Mouse (Mus musculus) midbrain, embryonic 10.5 days (tissue): ENCODE results near the gene P4ha1. TPM values are rescaled to one million over a fixed set of nuclear protein-coding genes. Genes with fewer than 3 reads are reported as not detected.
"Not testable (repeated sequence)": the region's sequence is repeated elsewhere in the genome, so short reads cannot be mapped to it uniquely, and the experiment has no call there.

Source experiments
- DNase-seq: peaks from one replicate; pipeline ENCODE4 v3.0.0-alpha.2; 2017; ENCODE audit warnings: low spot score
- H3K27ac ChIP-seq: fragments of 300-500 bp; sonication (generic); replicated peaks from 2 replicates; pipeline ENCODE4 v1.5.1; 2016; ENCODE audit warnings: mild to moderate bottlenecking
- H3K27me3 ChIP-seq: fragments of 300-500 bp; sonication (generic); 2 replicates; pipeline ENCODE4 v1.6.1; 2016; ENCODE audit warnings: low read depth, mild to moderate bottlenecking; ENCODE audit not compliant: poor library complexity, severe bottlenecking
- H3K36me3 ChIP-seq: fragments of 300-500 bp; sonication (generic); 2 replicates; pipeline ENCODE4 v1.6.1; 2016; ENCODE audit warnings: mild to moderate bottlenecking, moderate library complexity
- H3K4me1 ChIP-seq: fragments of 300-500 bp; sonication (generic); 2 replicates; pipeline ENCODE4 v1.6.1; 2016
- H3K4me3 ChIP-seq: fragments of 300-500 bp; sonication (generic); 2 replicates; pipeline ENCODE4 v1.5.1; 2016; ENCODE audit warnings: mild to moderate bottlenecking, moderate library complexity
- H3K9me3 ChIP-seq: fragments of 300-500 bp; sonication (generic); replicated peaks from 2 replicates; pipeline ENCODE4 v1.6.1; 2016; ENCODE audit warnings: mild to moderate bottlenecking
- WGBS: fragments of 180-500 bp; shearing (Covaris S2); methylation state at CpG from one replicate; pipeline ENCODE4 v1.1.7; 2016; 5-methylcytosine and 5-hydroxymethylcytosine counted together
- polyA plus RNA-seq: library from polyadenylated mRNA; unstranded; fragments of >200 nt; fragmentation: Nextera tagmentation; extraction: Ambion mirVana; gene quantifications from 2 replicates; pipeline ENCODE4 v1.2.1, GENCODE M21; 2016

The P4ha1 gene
- polyA plus RNA-seq, 1 experiment from 2014 or later = 50.9 TPM

DNA sequence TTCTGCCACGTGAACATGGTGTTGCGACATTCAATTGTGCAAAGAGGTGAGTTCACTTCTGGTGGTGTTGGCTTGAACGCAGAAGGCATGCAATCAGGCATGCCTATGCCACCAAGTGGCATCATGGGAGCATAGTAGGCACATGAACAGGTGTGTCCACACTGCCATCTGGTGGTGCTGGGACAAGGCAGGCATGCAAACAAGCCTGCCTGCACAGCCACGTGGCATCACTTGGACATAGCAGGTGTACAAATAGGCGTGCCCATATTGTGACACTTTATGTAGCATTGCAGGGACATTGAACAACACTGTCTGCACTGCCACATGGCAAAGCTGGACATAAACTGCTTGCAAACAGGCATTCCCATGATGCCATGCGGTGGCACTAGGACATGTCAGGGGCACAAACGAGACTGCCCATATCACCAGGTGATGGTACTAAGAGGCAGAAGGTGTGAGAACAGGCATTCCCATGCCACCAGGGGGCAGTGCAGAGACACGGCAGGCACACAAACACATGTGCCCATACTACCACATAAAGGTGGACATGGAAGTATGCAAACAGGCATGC, 27.8 kb upstream of the P4ha1 start:
- Histone ChIP-seq H3K36me3 (no peaks in the 10 kb centered on the region), H3K27ac (no peak overlapping the region), H3K9me3 (no peaks in the 10 kb centered on the region), H3K4me1 (no peaks in the 10 kb centered on the region), H3K27me3 (no peaks in the 10 kb centered on the region), H3K4me3 (no peak overlapping the region)
- WGBS = 76% methylated on average over 8 of the region's 8 CpGs
- DNase-seq = peak; percentile 59

DNA sequence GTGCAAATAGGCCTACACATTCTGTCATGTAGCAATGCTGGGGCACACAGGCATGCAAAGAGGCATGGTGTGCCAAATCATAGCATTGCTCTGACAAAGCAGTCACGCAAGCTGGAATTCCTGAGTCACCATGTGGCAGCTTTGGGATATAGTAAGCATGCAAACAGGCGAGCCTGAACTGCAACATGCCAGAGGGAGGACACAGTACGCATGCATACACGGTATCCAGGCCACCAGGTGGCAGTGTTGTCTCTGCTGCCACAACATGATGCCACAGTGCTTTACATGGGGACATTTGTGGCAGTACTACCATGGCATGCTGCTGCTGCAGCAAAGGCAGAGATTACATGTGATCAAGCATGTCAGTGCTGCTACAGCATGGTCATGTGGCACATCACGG, 26.8 kb upstream of the P4ha1 start:
- Histone ChIP-seq H3K36me3 (no peaks in the 10 kb centered on the region), H3K4me1 (no peaks in the 10 kb centered on the region), H3K27me3 (no peaks in the 10 kb centered on the region), H3K4me3 (no peak overlapping the region), H3K9me3 (0 out of 2 replicates have a peak, but pooled peaks cover under 1% of the 10 kb centered on the region), H3K27ac (no peak overlapping the region)
- DNase-seq = peak; percentile 78
- WGBS = 35% methylated on average over 5 of the region's 5 CpGs

DNA sequence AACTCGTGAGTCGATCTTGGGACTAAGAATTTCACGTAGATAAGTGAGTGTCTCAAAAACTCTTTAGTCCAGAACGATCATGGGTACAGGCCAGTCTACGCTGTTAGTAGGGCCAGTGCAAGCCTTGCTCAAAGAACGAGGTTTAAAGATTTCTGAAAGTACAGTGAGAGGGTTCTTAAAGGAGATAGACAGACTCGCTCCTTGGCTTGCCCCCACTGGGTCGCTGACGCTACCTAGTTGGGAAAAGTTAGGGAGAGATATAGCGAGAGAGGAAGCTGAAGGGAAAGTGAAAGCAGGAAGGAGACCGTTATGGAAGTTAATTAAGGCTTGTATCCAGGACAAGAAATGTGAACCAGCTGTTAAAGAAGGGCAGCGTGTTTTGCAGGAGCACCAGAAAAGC, 20.4 kb upstream of the P4ha1 start:
- not testable (repeated sequence) for H3K36me3 ChIP-seq, DNase-seq, H3K4me3 ChIP-seq, H3K4me1 ChIP-seq, H3K27ac ChIP-seq, H3K27me3 ChIP-seq
- WGBS = 95% methylated on average over 12 of the region's 12 CpGs
- H3K9me3 ChIP-seq = peaks cover 26% of the 10 kb centered on the region; the same call in 1 of the 2 replicates

DNA sequence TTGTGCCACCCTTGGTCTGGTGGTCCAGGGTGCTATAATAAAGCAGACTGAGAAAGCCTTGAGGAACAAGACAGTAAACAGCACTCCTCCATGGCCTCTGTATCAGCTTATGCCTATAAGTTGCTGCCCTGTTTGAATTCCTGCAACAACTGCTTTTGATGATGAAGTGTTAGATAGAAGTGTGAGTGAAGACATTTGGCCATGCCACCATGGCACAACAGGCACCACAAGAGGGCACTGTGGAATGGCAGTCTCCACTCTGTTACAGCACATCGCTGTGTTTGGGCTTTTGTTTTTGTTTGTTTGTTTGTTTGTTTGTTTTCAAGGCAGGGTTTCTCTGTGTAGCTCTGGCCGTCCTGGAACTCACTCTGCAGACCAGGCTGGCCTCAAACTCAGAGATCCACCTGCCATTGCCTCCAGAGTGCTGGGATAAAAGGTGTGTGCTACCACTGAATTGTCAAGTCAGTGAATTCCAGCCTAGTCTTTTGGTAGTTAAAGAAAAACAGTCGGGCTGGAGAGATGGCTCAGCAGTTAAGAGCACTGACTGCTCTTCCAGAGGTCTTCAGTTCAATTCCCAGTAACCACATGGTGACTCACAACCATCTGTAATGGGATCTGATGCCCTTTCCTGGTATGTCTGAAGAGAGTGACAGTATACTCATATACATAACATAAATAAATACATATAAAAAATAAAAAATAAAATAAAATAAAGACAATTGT, 13.9 kb upstream of the P4ha1 start:
- DNase-seq = no peak
- no peaks in the 10 kb centered on the region for H3K27me3 ChIP-seq
- no peak overlapping the region for H3K4me3 ChIP-seq
- peaks cover 10% of the 10 kb centered on the region; the same call in 1 of the 2 replicates for H3K9me3 ChIP-seq
- WGBS = 69% methylated on average over 3 of the region's 3 CpGs
- H3K27ac ChIP-seq = no peak overlapping the region
- H3K36me3 ChIP-seq = no peaks in the 10 kb centered on the region
- no peaks in the 10 kb centered on the region for H3K4me1 ChIP-seq

DNA sequence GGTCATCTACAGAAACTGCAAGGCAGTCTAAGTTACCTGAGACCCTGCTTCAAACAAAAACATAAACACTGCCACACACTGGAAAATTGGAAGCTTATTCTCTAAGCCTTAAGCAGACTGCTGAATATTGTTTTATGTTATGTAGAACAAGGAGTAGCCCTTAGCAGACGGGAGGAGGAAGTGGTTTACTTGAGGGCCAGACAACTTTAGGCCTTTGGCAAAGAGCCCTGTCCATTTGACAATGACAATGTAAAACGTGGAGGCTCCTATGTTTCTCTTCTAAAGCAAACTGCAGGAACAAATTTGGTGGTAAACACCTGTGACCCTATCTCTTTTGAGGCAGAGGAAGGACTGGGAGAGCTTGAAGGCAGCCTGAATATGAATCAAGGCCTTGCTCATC, 13.0 kb upstream of the P4ha1 start:
- Histone ChIP-seq H3K27ac (no peak overlapping the region), H3K27me3 (no peaks in the 10 kb centered on the region), H3K4me1 (no peaks in the 10 kb centered on the region), H3K4me3 (no peak overlapping the region), H3K9me3 (peaks cover 10% of the 10 kb centered on the region; the same call in 1 of the 2 replicates), H3K36me3 (no peaks in the 10 kb centered on the region)
- no peak for DNase-seq
- 74% methylated on average over 2 of the region's 2 CpGs for WGBS

DNA sequence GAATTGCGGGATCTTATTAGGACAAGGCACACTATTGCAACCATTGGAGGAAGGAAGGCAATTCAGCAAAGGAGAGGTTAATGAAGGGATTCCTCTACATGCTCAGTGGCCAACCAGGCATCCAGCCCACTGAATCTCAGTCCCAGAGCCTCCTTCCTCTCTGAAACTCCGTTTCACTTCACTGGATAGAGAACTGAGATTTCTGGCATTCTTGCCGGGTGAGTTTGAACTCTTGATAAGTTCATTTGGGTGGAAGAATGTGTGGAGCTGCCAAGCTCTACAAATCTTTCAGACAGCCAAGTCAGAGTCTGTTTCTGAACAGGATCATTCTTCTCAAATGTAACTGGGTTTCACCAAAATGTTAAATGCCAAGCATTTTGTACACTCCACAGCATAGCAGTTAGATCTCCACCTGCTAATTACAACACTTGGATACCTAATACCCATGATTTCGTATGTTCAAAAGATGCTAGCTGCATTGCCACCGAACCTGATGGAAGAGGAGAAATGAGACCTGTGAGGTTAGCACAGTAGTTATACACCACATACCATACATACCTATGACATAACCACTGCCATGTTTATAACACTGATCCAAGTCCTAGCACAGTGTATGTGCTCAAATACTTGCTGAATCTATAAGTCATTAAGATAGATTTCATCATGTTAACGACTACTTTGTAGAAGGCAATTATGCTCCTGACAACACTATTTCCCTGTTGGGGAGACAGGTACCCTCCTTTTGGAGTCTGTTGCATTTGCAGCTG, 12.2 kb upstream of the P4ha1 start:
- Histone ChIP-seq H3K4me1 (no peaks in the 10 kb centered on the region), H3K27ac (no peak overlapping the region), H3K4me3 (no peak overlapping the region), H3K36me3 (no peaks in the 10 kb centered on the region), H3K9me3 (peaks cover 10% of the 10 kb centered on the region; the same call in 1 of the 2 replicates), H3K27me3 (no peaks in the 10 kb centered on the region)
- WGBS = 79% methylated on average over 6 of the region's 6 CpGs
- DNase-seq = no peak

DNA sequence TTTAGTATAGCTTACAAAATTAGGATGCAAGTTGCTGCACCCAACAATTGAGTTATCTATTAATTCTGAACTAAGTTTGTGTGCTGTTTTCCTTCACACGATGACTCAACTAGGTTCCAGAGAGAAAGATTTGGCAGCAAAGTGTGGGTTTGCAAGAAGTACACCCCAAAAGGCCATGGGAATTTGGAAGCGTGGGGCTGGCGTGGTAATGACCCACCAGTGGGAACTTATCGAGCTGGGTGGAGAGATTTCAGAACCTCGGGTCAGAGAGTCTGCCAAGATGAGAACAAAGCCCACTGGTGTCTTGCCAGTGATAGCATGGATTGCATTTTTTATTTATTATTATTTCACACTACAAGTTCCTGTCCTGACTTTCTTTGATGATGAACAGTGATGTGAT, 11.2 kb upstream of the P4ha1 start:
- Histone ChIP-seq H3K4me3 (no peak overlapping the region), H3K27ac (no peak overlapping the region), H3K4me1 (no peaks in the 10 kb centered on the region), H3K9me3 (peaks cover 9% of the 10 kb centered on the region; the same call in 1 of the 2 replicates), H3K27me3 (no peaks in the 10 kb centered on the region), H3K36me3 (no peaks in the 10 kb centered on the region)
- WGBS = 94% methylated on average over 5 of the region's 5 CpGs
- DNase-seq = no peak

DNA sequence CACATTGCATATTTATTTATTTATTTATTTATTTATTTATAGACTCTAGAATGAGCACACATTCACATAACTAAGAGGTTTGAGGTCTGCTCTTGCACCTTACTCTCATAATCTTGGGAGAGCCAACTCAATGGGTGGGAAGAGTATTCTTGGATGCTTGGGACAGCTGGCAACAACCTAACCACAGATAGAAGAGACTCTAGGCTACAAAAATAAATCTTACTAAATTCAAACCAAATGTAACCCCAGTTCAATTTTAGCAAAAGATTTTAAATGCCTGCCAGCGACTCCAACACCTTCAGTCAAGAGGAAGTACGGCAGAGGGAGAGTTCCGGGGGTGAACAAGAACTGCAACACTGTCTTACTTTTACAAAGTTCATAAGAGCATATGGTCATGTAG, 2.0 kb upstream of the P4ha1 start:
- 85% methylated on average over 3 of the region's 3 CpGs for WGBS

DNA sequence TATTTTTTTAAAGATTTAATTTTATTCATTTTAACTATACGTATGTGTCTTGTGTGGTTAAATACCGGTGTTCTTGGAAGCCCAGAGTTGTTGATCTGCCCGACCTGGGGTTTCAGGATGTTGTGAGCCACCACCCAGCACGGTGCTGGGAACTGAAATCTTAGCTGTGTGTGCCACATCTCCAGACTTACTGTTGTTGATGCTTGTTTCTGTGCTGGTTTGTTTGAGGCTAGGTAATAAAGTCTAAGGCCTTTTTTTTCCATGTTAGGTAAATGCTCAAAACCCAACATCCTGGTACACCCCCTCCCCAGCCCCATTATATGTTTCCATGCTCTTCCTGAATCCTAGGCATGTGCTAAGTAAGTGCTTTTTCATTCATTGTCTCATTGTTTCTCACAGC, 825 bp upstream of the P4ha1 start:
- Histone ChIP-seq H3K4me3 (peak overlapping the region; percentile 88), H3K9me3 (no peaks in the 10 kb centered on the region), H3K27ac (peak overlapping the region; percentile 98), H3K4me1 (peaks cover 35% of the 10 kb centered on the region), H3K36me3 (no peaks in the 10 kb centered on the region), H3K27me3 (no peaks in the 10 kb centered on the region)
- peak; percentile 20 for DNase-seq
- WGBS = 59% methylated on average over 4 of the region's 4 CpGs

More for the DNA sequence above, 2.0 kb upstream of the P4ha1 start:
- H3K27ac ChIP-seq = no peak overlapping the region
- H3K4me3 ChIP-seq = no peak overlapping the region
- no peaks in the 10 kb centered on the region for H3K9me3 ChIP-seq
- no peak for DNase-seq
- peaks cover 33% of the 10 kb centered on the region for H3K4me1 ChIP-seq
- H3K36me3 ChIP-seq = no peaks in the 10 kb centered on the region
- no peaks in the 10 kb centered on the region for H3K27me3 ChIP-seq

DNA sequence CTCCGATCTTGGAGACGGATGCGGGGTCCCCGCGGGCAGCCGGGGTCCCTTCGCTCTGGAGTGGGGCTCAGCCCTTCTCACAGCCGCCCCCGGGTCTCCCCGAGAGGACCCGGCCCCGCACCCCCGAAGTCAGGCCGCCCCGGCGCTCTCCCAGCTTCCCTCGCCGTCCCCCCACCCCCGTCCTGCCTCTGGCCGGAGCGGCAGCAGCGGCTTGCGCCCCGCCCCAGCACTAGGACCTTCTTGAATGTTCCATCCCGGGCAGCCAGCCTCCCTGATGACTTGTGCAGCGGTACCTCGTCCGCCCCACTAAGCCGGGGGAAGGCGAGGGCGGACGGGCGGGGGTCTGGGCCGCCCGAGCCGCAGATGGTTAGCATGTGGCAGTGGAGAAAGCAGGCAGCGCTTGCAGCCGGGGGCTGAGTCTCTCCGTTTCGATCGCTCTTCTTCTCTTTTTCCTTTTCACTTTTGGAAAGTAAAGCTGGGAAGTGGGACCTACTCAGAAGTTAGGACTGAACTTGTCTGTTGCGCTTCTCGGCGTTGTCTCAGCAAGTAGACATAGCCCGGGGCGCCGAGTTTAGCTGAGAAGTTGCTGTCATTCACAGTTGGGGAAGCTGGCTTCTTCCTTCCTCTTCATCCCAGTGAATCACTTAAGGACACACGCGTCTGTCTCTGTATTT, 529 bp downstream of the P4ha1 start:
- Histone ChIP-seq H3K4me3 (peak overlapping the region; percentile 88), H3K36me3 (peaks cover 10% of the 10 kb centered on the region), H3K27me3 (no peaks in the 10 kb centered on the region), H3K9me3 (no peaks in the 10 kb centered on the region), H3K4me1 (peaks cover 35% of the 10 kb centered on the region), H3K27ac (peak overlapping the region; percentile 98)
- peak; percentile 83 for DNase-seq
- WGBS = under 1% methylated on average over 49 of the region's 49 CpGs

DNA sequence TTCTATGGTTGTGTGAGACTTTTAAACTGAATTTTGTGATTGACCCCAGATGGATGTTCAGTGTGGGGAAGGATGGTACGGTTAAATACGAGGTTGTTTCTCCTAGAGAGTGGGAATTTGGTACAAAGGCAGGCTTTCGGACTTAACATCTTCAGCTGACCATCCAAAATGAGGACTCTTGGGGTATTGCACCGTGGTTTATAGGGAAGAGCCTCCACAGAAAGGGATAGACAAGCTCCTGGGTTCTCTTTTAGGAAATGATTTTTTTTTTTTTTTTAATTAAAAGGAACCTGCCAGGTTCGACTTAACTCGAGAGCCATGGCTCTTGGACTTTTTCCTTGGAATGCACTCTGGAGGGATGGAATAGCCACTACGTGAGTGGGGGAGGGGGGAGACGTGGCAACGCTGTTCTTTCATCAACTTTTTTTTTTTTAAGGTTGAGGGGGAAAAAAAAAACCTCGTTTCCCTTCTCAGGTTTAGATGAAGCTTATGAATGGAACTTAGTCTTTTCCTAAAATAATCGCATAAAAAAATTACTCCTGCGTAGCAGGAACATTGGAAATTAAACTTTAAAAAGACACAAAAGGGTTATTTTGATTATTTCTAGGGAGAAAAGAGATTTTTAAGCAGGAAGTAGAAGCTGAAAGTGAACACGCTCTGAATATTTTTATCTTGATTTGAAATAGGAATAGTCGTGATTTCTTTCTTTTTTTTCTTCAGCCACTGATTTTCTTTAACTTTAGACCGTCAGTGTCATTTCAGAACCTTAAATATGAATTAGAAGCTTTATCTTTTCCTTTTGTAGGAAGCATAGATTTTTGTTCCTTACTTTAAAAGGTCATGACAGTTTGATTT, 1.4 kb downstream of the P4ha1 start:
- H3K4me3 ChIP-seq = peak overlapping the region; percentile 88
- no peaks in the 10 kb centered on the region for H3K9me3 ChIP-seq
- WGBS = 19% methylated on average over 15 of the region's 15 CpGs
- H3K27ac ChIP-seq = peak overlapping the region; percentile 98
- H3K27me3 ChIP-seq = no peaks in the 10 kb centered on the region
- peak; percentile 37 for DNase-seq
- peaks cover 16% of the 10 kb centered on the region for H3K36me3 ChIP-seq
- H3K4me1 ChIP-seq = peaks cover 35% of the 10 kb centered on the region
